Mouse (Mus musculus) ES-Bruce4 (cell line): ENCODE data around the gene Lurap1. TPM values are rescaled to one million over a fixed set of nuclear protein-coding genes. Genes with fewer than 3 reads are reported as not detected.

Source experiments
- H3K27ac ChIP-seq: 2 replicates; pipeline ENCODE4 v1.5.1; 2012; ENCODE audit warnings: low read length, inconsistent platforms; ENCODE audit not compliant: insufficient read depth
- H3K27me3 ChIP-seq: 2 replicates; pipeline ENCODE4 v1.6.1; 2012; ENCODE audit warnings: mild to moderate bottlenecking, low read length, inconsistent platforms; ENCODE audit not compliant: control insufficient read depth, poor library complexity, insufficient read depth, severe bottlenecking
- H3K36me3 ChIP-seq: 2 replicates; pipeline ENCODE4 v1.6.1; 2012; ENCODE audit warnings: inconsistent platforms, mild to moderate bottlenecking, low read length, moderate library complexity; ENCODE audit not compliant: control insufficient read depth, poor library complexity, insufficient read depth, severe bottlenecking
- H3K4me1 ChIP-seq: one replicate; pipeline ENCODE4 v1.8.1; 2011; ENCODE audit warnings: low read length; ENCODE audit not compliant: control insufficient read depth, insufficient read depth
- H3K4me3 ChIP-seq: 2 replicates; pipeline ENCODE4 v1.5.1; 2011; ENCODE audit warnings: low read depth, mild to moderate bottlenecking, low read length
- H3K9ac ChIP-seq: 2 replicates; pipeline ENCODE4 v1.6.1; 2012; ENCODE audit warnings: low read depth, mild to moderate bottlenecking, inconsistent platforms; ENCODE audit not compliant: poor library complexity, severe bottlenecking
- H3K9me3 ChIP-seq: replicated peaks from 2 replicates; pipeline ENCODE4 v1.6.1; 2012; ENCODE audit warnings: mild to moderate bottlenecking, low read length, inconsistent platforms; ENCODE audit not compliant: control insufficient read depth, poor library complexity, insufficient read depth, severe bottlenecking
- CTCF ChIP-seq: IDR thresholded peaks from one replicate; pipeline ENCODE4 v1.8.1; 2011; ENCODE audit warnings: low read depth, low read length
- EP300 ChIP-seq: IDR thresholded peaks from 2 replicates; pipeline ENCODE4 v1.6.1; 2011; ENCODE audit warnings: low read depth, low read length; ENCODE audit not compliant: insufficient read depth
- POLR2A ChIP-seq: IDR thresholded peaks from one replicate; pipeline ENCODE4 v1.8.1; 2011; ENCODE audit warnings: low read length; ENCODE audit not compliant: insufficient read depth
- polyA plus RNA-seq: library from polyadenylated mRNA; stranded (reverse); fragments of >200 nt; gene quantifications from 2 replicates; pipeline ENCODE4 v1.2.4, GENCODE M21; 2011; ENCODE audit warnings: low read depth; ENCODE audit not compliant: missing spikeins, insufficient read depth, insufficient read length

Gene Lurap1
- 1.2 and 1.5 TPM in 2 replicates for polyA plus RNA-seq

DNA sequence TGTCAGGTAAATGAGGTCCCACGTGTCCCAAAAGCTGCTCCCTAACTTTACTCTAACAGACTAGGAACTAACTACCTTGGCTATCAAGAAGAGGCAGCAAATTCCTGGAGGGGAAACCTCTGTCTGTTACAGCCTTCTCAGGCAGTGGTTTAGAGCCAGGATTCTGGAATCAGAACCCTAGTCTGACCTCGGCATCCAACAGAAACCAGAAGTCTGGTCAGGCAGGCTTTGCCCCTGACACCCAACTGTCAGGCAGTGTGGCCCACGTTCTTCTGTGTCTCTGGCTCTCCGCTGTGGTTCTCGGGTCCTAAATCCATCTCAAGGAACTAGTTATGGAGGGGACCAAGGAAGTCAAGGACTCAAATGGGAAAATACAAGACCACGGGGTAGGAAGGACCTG, at the start of gene Lurap1:
Lurap1 (minus strand) TSS at position 101 of the 400 bp plus-strand sequence.
- Histone ChIP-seq H3K4me1 (peaks cover 5% of the 10 kb centered on the region), H3K27me3 (no peaks in the 10 kb centered on the region), H3K9me3 (no peaks in the 10 kb centered on the region), H3K27ac (peak within 1 kb of the TSS; percentile 53), H3K4me3 (peak within 1 kb of the TSS; percentile 94), H3K36me3 (peaks cover 23% of the 10 kb centered on the region), H3K9ac (peak within 1 kb of the TSS; percentile 97)
- TF ChIP-seq CTCF (no peak), EP300 (no peak), POLR2A (no peak)

DNA sequence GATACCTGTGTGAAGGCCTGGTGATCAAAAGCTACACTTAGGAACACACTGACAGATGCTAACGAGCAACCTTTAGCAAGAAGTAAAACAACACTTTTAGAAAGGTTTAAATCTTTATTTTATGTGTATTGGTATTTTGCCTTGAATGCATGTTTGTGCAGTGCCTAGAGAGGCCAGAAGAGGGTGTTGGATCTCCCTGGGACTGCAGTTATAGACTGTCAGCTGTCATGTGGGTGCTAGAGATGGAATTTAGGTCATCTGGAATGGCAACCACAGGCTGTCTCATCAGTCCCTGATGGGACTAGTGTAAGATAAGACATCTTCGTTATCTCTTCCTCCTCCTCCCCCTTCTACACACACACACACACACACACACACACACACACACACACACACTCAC, 47.3 kb upstream of the Lurap1 start:
- Histone ChIP-seq H3K4me3 (no peak overlapping the region), H3K27ac (no peak overlapping the region), H3K4me1 (no peaks in the 10 kb centered on the region), H3K9me3 (no peaks in the 10 kb centered on the region), H3K27me3 (no peaks in the 10 kb centered on the region), H3K36me3 (no peaks in the 10 kb centered on the region), H3K9ac (no peak overlapping the region)
- TF ChIP-seq EP300: no peak
- TF ChIP-seq POLR2A: no peak
- TF ChIP-seq CTCF: no peak

DNA sequence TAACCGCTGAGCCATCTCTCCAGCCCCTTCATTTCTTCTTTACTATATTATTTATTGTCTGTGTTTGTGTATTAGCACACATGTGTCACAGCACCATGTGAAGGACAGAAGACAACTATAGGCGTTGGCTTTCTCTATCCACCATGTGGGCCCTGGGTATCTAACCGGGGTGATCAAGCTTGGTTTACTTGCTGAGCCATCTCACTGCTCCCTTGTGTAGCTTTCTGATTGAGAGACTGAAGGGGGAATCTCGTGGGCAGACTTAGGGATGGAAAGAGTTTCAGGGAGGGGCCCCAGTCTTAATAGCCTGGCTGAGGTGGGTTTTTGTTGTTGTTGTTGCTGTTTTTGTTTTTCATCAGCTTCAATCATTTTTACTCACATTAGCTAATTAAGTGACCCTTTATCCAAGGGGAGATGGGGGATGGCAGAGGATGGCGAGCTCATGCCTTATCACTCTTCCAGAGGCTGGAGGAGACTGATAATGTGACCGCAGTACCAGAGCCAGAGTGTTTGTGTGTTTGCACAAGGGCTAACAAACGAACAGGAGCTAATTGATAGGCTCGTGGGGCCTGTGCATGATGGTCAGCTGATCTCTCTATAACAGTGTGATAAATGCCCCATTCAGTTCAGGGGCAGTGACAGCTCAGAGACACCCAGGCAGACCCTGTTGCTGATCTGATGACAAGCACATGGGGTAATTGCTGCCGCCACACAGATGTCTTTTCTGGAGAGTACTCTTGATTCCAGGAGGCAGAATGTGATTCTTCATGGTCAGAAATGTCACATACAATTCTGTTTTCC, 42.6 kb upstream of the Lurap1 start:
- H3K9me3 ChIP-seq: no peaks in the 10 kb centered on the region
- H3K9ac ChIP-seq: no peak overlapping the region
- H3K27ac ChIP-seq: no peak overlapping the region
- no peaks in the 10 kb centered on the region for H3K36me3 ChIP-seq
- H3K4me1 ChIP-seq: no peaks in the 10 kb centered on the region
- no peak overlapping the region for H3K4me3 ChIP-seq
- H3K27me3 ChIP-seq: no peaks in the 10 kb centered on the region
- no peak for TF ChIP-seq POLR2A
- no peak for TF ChIP-seq CTCF

DNA sequence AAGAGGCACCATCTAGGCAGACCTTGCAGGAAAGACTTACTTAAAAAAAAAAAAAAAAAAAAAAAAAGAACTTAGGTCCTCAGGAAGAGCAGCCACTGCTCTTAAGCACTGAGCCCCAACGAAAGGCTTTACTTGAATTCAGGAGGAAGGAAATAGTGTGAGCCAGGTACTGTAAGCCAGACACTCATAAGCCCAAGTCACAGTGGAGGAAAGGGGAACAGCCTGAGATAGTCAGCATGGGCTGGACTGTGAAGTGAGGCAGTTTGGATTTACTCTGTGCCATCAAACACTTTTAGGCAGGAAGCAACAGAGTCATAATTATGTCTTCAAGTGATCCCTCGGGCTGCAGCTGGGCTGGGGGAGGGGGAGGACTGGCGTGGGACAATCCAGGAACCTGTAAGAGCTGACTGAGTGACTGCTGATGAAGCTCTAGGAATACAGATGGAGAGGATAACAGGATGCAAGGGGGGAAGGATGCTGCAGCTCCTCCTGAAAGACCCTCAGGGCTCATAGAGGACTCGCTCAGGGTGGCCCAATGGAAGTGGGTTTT, 41.2 kb upstream of the Lurap1 start:
- Histone ChIP-seq H3K4me1 (no peaks in the 10 kb centered on the region), H3K36me3 (no peaks in the 10 kb centered on the region), H3K27ac (no peak overlapping the region), H3K9ac (no peak overlapping the region), H3K27me3 (no peaks in the 10 kb centered on the region), H3K4me3 (no peak overlapping the region), H3K9me3 (no peaks in the 10 kb centered on the region)
- TF ChIP-seq POLR2A (no peak), EP300 (no peak), CTCF (no peak)

DNA sequence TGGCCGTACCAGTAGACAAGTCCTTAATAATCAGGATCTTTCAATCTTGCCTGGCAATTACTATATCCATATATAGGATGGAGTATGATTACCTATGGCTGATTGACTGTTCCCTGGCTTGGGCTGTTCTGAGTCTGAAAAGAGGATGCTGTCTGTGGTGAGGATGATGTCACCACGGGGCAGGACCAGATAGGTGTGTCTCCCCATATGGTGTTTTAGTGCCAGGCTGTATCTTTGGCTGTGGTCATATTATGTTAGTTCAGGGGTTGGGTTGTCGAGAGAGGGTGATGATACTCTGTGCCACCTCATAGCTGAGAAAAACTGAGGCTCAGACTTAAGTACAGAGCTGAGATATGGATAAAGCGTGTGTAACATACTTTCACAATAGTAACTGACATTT, 33.9 kb upstream of the Lurap1 start:
- Histone ChIP-seq H3K36me3 (no peaks in the 10 kb centered on the region), H3K9ac (no peak overlapping the region), H3K27me3 (no peaks in the 10 kb centered on the region), H3K4me3 (no peak overlapping the region), H3K27ac (no peak overlapping the region), H3K4me1 (no peaks in the 10 kb centered on the region), H3K9me3 (no peaks in the 10 kb centered on the region)
- TF ChIP-seq CTCF (no peak), EP300 (no peak), POLR2A (no peak)

DNA sequence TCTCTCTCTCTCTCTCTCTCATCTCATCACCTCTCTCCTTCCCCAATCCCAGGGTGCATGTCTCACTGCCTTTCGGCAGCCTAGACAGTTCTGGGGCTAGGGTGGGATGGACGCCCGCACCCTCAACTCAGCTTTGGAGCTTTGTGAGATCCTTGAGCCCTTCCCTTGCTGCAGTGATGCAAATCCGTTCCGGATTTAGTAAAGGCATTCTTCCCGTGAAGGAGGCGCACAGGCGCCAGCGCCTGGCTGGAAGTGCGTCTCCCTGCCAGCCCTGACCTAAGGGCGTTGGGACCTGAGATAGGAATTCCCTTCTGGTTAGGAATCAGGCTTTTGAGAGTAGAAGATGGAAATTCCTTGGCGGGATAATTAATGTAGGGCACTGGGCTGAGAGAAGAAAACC, 31.6 kb upstream of the Lurap1 start:
- peak overlapping the region; percentile 13 for H3K4me3 ChIP-seq
- H3K4me1 ChIP-seq: no peaks in the 10 kb centered on the region
- no peak for TF ChIP-seq EP300
- peak; percentile 53 for TF ChIP-seq POLR2A
- H3K9ac ChIP-seq: peak overlapping the region; percentile 44
- H3K27ac ChIP-seq: 0 out of 2 replicates have a peak overlapping the region, but pooled peaks have one; percentile 34
- H3K9me3 ChIP-seq: no peaks in the 10 kb centered on the region
- no peaks in the 10 kb centered on the region for H3K27me3 ChIP-seq
- no peaks in the 10 kb centered on the region for H3K36me3 ChIP-seq
